Mouse (Mus musculus) midbrain, embryonic 11.5 days (tissue): ENCODE data around the gene Srgap3. TPM values are rescaled to one million over a fixed set of nuclear protein-coding genes. Genes with fewer than 3 reads are reported as not detected.
A peak's percentile ranks its signal among the peaks of the same experiment; 100 is the strongest.

Experiments
- ATAC-seq: fragments of 200-750 bp; cut with Nextera tagmentation; 2 replicates; pipeline ENCODE4 v1.8.0; 2017; ENCODE audit warnings: moderate TSS enrichment, moderate library complexity; ENCODE audit not compliant: low FRiP score
- DNase-seq: peaks from one replicate; pipeline ENCODE4 v3.0.0; 2015; ENCODE audit warnings: low spot score; ENCODE audit errors: missing footprints
- H3K27ac ChIP-seq: fragments of 300-500 bp; sonication (generic); 2 replicates; pipeline ENCODE4 v1.5.1; 2014; ENCODE audit warnings: low read depth, low read length
- H3K27me3 ChIP-seq: fragments of 300-500 bp; sonication (generic); 2 replicates; pipeline ENCODE4 v1.6.1; 2014; ENCODE audit warnings: mild to moderate bottlenecking, low read length, moderate library complexity, mixed read lengths; ENCODE audit not compliant: control insufficient read depth, insufficient read depth
- H3K36me3 ChIP-seq: fragments of 300-500 bp; sonication (generic); 2 replicates; pipeline ENCODE4 v1.6.1; 2014; ENCODE audit warnings: mild to moderate bottlenecking, low read length, moderate library complexity, mixed read lengths; ENCODE audit not compliant: control insufficient read depth, insufficient read depth
- H3K4me1 ChIP-seq: fragments of 300-500 bp; sonication (generic); 2 replicates; pipeline ENCODE4 v1.6.1; 2014; ENCODE audit warnings: low read length; ENCODE audit not compliant: control insufficient read depth, insufficient read depth
- H3K4me2 ChIP-seq: fragments of 300-500 bp; sonication (generic); 2 replicates; pipeline ENCODE4 v1.6.1; 2014; ENCODE audit warnings: mild to moderate bottlenecking, moderate library complexity
- H3K4me3 ChIP-seq: fragments of 300-500 bp; sonication (generic); 2 replicates; pipeline ENCODE4 v1.5.1; 2014; ENCODE audit warnings: low read depth, low read length
- H3K9ac ChIP-seq: fragments of 300-500 bp; sonication (generic); 2 replicates; pipeline ENCODE4 v1.6.1; 2014; ENCODE audit warnings: low read length
- H3K9me3 ChIP-seq: fragments of 300-500 bp; sonication (generic); 2 replicates; pipeline ENCODE4 v1.6.1; 2016; ENCODE audit warnings: low read length; ENCODE audit not compliant: control insufficient read depth
- WGBS: fragments of 180-500 bp; shearing (Covaris S2); extraction: QIAGEN DNeasy Blood & Tissue Kit; methylation state at CpG from one replicate; pipeline ENCODE4 v1.1.7; 2014; 5-methylcytosine and 5-hydroxymethylcytosine counted together
- polyA plus RNA-seq: library from polyadenylated mRNA; unstranded; fragments of >200 nt; fragmentation: Nextera tagmentation; extraction: Ambion mirVana; gene quantifications from 2 replicates; pipeline ENCODE4 v1.2.1, GENCODE M21; 2014

Gene Srgap3
- polyA plus RNA-seq, 1 experiment from 2014 or later = 48.9 TPM

DNA sequence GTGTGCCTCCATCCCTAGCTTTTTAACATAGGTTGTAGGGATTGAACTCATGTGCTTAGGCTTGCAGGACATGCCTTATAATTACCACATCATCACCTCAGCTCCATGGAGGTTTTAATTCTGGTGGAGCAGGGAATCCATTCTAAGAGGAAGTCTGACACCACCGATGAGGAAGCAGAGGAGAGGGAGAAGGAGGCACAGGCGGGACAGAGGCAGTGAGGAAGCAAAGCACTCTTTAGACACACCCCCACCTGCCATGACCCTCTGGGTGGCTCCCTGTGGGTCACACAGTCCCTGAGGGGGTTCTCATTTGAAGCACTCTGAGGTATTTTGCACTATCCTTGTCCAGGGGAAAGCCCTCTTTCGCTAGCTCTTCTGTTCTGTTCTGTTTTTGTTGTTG lies 194.5 kb downstream of the Srgap3 start:
- H3K36me3 ChIP-seq = peaks cover 24% of the 10 kb centered on the region
- no peak overlapping the region for H3K27ac ChIP-seq
- H3K9ac ChIP-seq = no peak overlapping the region
- no peak for ATAC-seq
- 93% methylated on average over 3 of the region's 3 CpGs for WGBS
- H3K4me2 ChIP-seq = no peak overlapping the region
- H3K9me3 ChIP-seq = no peaks in the 10 kb centered on the region
- H3K4me3 ChIP-seq = no peak overlapping the region
- no peaks in the 10 kb centered on the region for H3K27me3 ChIP-seq
- no peak for DNase-seq
- H3K4me1 ChIP-seq = no peaks in the 10 kb centered on the region

DNA sequence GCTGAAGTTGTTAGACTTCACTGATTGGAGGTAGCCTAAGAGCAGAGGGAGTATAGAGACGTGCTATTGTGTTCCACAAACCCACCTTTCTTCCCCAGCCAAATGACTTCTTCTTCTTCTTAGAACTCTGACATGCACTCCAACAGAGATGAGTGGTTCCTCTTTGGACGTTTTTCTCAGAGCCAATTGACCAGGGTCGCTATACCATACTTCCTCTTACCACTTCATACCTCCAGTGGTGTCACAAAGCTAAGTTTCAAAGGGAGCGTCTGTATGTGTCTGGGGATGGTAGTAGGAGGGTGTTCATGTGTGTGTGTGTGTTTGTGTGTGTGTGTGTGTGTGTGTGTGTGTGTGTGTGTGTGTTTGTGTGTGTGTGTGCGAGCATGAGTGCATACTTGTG lies 195.1 kb downstream of the Srgap3 start:
- Histone ChIP-seq H3K4me3 (no peak overlapping the region), H3K4me2 (no peak overlapping the region), H3K36me3 (peaks cover 24% of the 10 kb centered on the region), H3K27ac (no peak overlapping the region), H3K4me1 (no peaks in the 10 kb centered on the region), H3K9me3 (no peaks in the 10 kb centered on the region), H3K9ac (no peak overlapping the region), H3K27me3 (no peaks in the 10 kb centered on the region)
- 87% methylated on average over 5 of the region's 5 CpGs for WGBS
- no peak for DNase-seq
- ATAC-seq = no peak

DNA sequence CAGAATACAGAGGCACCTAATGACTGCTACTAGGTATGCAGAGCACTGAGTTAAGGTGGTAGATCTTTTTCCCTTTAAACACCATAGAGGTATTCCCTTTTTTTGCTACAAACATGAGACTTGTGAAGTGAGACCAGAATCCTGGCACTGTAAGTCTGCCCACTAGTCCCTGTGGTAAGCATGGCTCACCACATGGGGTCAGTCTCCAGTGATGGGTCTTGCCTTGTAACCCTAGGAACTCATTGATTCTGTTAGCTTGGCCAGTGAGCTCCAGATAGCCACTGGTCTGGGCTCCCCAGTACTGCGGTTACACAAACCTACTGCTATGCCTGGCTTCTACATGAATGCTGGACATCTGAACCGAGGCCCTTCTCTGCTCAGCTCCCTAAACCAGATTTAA lies 204.8 kb downstream of the Srgap3 start:
- 89% methylated on average over 2 of the region's 2 CpGs for WGBS
- Histone ChIP-seq H3K9me3 (no peaks in the 10 kb centered on the region), H3K4me2 (no peak overlapping the region), H3K9ac (no peak overlapping the region), H3K27me3 (no peaks in the 10 kb centered on the region), H3K4me1 (no peaks in the 10 kb centered on the region), H3K36me3 (peaks cover 41% of the 10 kb centered on the region; the same call in 1 of the 2 replicates), H3K27ac (no peak overlapping the region), H3K4me3 (no peak overlapping the region)
- DNase-seq (no peak), ATAC-seq (peak; percentile 55; the same call in 1 of the 2 replicates)

DNA sequence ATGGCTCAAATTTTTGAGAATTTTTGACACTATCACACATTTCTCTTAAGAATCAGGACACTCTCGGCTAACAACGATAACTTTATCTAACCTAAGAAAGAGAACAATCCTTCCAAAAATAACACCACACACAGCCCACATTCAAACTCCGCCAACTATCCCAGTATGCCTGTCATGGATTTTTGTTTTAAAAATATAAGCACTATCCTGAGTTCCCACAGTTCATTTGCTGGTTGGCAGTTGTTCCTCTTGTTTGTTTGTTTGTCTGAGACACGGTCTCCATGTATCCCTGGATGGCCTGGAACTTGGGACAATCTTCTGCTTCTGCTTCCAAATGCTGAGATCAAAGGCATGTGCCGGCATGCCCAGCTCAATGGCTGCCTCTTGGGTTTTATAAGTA lies 205.3 kb downstream of the Srgap3 start:
- no peaks in the 10 kb centered on the region for H3K27me3 ChIP-seq
- no peaks in the 10 kb centered on the region for H3K9me3 ChIP-seq
- H3K4me3 ChIP-seq = no peak overlapping the region
- no peak overlapping the region for H3K9ac ChIP-seq
- H3K27ac ChIP-seq = no peak overlapping the region
- no peaks in the 10 kb centered on the region for H3K4me1 ChIP-seq
- DNase-seq = no peak
- H3K4me2 ChIP-seq = no peak overlapping the region
- ATAC-seq = no peak
- WGBS = 88% methylated on average over 5 of the region's 5 CpGs
- H3K36me3 ChIP-seq = peaks cover 42% of the 10 kb centered on the region; the same call in 1 of the 2 replicates

DNA sequence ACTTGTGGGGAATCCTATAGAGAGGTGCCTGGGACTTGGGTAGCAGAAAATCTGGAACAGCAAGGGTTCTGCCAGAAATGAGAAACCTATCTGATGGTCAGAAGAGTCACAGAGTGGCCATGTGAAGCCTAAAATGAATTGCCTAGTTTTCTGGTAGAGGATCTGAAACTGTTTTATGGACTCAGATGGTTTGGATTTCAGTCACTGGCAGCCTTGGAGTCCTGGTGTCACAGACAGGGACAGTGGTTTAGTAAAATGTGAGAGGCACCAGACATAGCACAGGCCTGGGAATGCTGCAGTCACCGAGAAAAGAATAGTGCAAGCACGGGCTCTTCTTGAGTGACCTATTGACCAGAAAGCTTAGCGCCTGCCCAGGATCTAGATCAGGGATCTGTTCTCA lies 207.4 kb downstream of the Srgap3 start:
- H3K9ac ChIP-seq = no peak overlapping the region
- H3K4me1 ChIP-seq = no peaks in the 10 kb centered on the region
- no peak for ATAC-seq
- no peak overlapping the region for H3K4me3 ChIP-seq
- WGBS = 96% methylated on average over 3 of the region's 3 CpGs
- H3K27me3 ChIP-seq = no peaks in the 10 kb centered on the region
- no peak overlapping the region for H3K27ac ChIP-seq
- no peak overlapping the region for H3K4me2 ChIP-seq
- DNase-seq = no peak
- peaks cover 43% of the 10 kb centered on the region for H3K36me3 ChIP-seq
- no peaks in the 10 kb centered on the region for H3K9me3 ChIP-seq

DNA sequence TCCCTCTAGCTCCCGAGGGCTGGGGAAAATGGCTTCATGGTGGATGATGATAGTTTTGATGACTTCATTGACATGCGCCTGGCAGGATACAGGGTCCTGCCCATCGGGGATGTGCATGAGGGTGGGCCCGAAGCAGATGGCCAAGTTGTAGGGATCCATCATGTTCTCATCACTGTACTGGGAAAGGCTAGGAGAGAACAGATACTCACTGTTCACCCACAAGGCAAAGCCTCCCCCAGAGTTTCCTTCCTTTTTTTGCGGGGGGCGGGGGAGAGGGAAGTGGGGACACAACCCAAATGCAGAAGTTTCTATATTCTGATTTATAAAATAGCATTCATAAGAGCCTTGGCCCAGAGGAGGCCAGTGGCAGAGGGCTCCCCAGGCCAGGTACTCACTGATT lies 208.1 kb downstream of the Srgap3 start:
- no peaks in the 10 kb centered on the region for H3K27me3 ChIP-seq
- 93% methylated on average over 6 of the region's 6 CpGs for WGBS
- H3K4me2 ChIP-seq = no peak overlapping the region
- no peak overlapping the region for H3K4me3 ChIP-seq
- H3K27ac ChIP-seq = no peak overlapping the region
- H3K36me3 ChIP-seq = peaks cover 43% of the 10 kb centered on the region
- no peak overlapping the region for H3K9ac ChIP-seq
- ATAC-seq (no peak), DNase-seq (no peak)
- no peaks in the 10 kb centered on the region for H3K4me1 ChIP-seq
- H3K9me3 ChIP-seq = no peaks in the 10 kb centered on the region

DNA sequence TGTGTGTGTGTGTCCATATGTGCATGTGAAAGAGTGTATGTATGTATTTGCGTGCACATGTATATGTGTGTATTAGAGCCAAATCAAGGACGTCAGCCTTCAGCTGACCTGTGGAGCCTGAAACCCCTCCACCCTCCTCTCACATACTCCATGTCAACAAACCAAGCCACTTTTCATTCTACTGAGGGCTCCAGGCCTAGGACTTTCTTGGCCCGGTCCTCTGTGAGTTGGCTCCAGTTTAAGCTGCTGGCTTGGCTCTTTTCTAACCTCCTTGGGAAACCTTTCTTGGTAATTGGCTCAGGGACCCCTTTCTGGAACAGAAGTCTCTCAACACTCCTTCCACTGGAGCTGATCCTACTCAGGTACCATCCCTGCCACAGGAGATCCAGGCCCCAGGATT lies 210.6 kb downstream of the Srgap3 start:
- Histone ChIP-seq H3K27me3 (no peaks in the 10 kb centered on the region), H3K36me3 (peaks cover 59% of the 10 kb centered on the region), H3K9me3 (no peaks in the 10 kb centered on the region; the same call in 1 of the 2 replicates), H3K9ac (no peak overlapping the region), H3K4me1 (no peaks in the 10 kb centered on the region), H3K4me2 (no peak overlapping the region), H3K27ac (no peak overlapping the region), H3K4me3 (no peak overlapping the region)
- no peak for ATAC-seq
- 91% methylated on average over 3 of the region's 3 CpGs for WGBS
- no peak for DNase-seq

DNA sequence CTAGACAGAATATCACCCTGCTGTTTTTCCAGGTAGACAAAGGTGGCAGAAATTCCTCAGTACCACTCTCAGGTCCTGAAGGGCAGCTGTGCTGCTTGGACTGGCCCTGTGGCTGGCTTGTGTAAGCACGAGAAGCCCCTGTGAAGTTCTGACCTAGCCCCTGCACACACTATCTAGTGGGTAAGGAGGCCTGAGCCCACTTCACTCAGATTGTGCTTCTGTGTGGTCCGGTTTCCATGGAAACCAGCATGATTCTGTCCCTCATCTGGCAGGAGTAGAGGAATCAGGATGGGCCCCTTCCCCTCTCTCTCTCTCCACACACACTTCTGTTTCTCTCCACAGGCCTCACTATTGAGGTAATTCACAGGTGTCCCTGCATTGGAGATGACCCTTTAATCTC lies 212.0 kb downstream of the Srgap3 start:
- DNase-seq (no peak), ATAC-seq (no peak; the same call in 1 of the 2 replicates)
- Histone ChIP-seq H3K9me3 (no peaks in the 10 kb centered on the region; the same call in 1 of the 2 replicates), H3K9ac (no peak overlapping the region), H3K4me3 (no peak overlapping the region), H3K27ac (no peak overlapping the region), H3K36me3 (peaks cover 58% of the 10 kb centered on the region), H3K27me3 (no peaks in the 10 kb centered on the region), H3K4me2 (no peak overlapping the region), H3K4me1 (no peaks in the 10 kb centered on the region; the same call in 1 of the 2 replicates)
- WGBS = 62% methylated on average over 2 of the region's 2 CpGs

DNA sequence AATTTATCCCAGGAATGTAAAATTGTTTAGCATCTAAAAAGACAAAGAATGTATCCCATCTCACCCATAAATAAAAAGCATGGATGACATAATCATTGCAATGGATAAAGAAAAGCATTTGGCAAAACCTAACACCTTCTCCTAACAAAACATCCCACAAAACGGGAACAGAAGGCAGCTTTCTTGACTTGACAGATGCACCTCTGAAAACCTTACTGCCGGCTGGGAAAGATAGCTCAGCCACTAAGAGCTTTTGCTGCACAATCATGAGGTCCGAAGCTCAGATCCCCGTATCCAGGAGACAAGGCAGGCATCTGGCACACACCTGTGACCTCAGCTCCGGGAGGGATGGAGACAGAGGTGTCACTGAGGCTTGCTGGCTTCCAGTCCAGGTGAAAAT lies 213.1 kb downstream of the Srgap3 start:
- ATAC-seq (no peak), DNase-seq (no peak)
- H3K4me1 ChIP-seq = peaks cover 9% of the 10 kb centered on the region
- H3K9ac ChIP-seq = no peak overlapping the region
- H3K9me3 ChIP-seq = no peaks in the 10 kb centered on the region; the same call in 1 of the 2 replicates
- H3K4me3 ChIP-seq = no peak overlapping the region
- 90% methylated on average over 5 of the region's 5 CpGs for WGBS
- no peak overlapping the region for H3K27ac ChIP-seq
- peaks cover 51% of the 10 kb centered on the region for H3K36me3 ChIP-seq
- no peaks in the 10 kb centered on the region for H3K27me3 ChIP-seq
- no peak overlapping the region for H3K4me2 ChIP-seq

DNA sequence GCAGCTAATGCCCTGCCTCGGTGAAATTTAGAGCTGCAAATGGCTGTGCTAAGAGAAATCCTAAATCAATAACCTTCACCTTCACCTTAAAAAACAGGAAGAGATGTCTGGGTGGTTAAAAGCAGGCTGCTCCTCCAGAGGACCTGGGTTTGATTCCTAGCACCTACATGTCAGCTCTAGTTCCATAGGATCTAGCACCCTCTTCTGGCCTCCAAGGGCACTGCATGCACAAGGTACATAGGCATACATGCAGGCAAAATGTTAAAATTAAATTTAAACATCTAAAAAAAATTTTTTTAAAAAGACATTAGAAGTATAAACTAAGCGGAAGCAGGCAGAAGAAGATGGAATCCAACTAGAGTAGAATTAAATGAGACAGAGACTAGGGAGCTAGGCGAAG lies 214.6 kb downstream of the Srgap3 start:
- 100% methylated on average over 3 of the region's 3 CpGs for WGBS
- DNase-seq = no peak
- H3K4me1 ChIP-seq = peaks cover 16% of the 10 kb centered on the region
- H3K27me3 ChIP-seq = no peaks in the 10 kb centered on the region
- H3K9ac ChIP-seq = no peak overlapping the region
- H3K27ac ChIP-seq = no peak overlapping the region
- no peak overlapping the region for H3K4me3 ChIP-seq
- H3K4me2 ChIP-seq = no peak overlapping the region
- H3K36me3 ChIP-seq = peaks cover 56% of the 10 kb centered on the region
- ATAC-seq = no peak
- no peaks in the 10 kb centered on the region; the same call in 1 of the 2 replicates for H3K9me3 ChIP-seq
